Mouse (Mus musculus): Measurements from ENCODE around the gene Zfp93. TPM values are rescaled to one million over a fixed set of nuclear protein-coding genes. Genes with fewer than 3 reads are reported as not detected.
"Not testable (repeated sequence)": the region's sequence is repeated elsewhere in the genome, so short reads cannot be mapped to it uniquely, and the experiment has no call there.

The Zfp93 gene
- polyA plus RNA-seq, 1 experiment from 2014 or later = 9.3 TPM

DNA sequence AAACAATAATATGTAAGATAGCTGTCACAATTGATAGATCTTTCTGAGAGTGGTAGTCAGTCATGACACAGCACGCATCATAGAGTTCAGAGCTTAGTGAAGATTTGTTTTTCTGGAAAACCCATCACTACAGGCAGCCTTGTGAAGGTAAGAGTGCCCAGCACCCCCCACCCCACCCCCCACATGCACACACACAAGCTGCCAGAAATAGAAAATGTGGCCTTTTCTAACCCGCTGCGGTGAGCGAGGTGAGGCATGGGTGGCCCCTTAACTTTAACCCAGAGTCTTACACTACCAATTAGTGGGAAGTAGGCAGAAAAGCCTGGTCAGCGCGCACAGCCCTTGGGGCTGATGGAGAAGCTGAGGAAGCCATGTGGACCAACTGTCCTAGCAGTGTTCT, 971 bp downstream of the Zfp93 start:
- peaks cover 22% of the 10 kb centered on the region for H3K36me3 ChIP-seq
- no peaks in the 10 kb centered on the region for H3K9me3 ChIP-seq
- no peak overlapping the region for H3K4me2 ChIP-seq
- no peak for ATAC-seq (ENCODE audit: borderline replicate concordance, extremely low read depth, low FRiP score, low TSS enrichment)
- WGBS = 93% methylated on average over 6 of the region's 6 CpGs
- H3K27me3 ChIP-seq = no peaks in the 10 kb centered on the region
- H3K9ac ChIP-seq = no peak overlapping the region
- 0 out of 2 replicates have a peak, but pooled peaks cover 3% of the 10 kb centered on the region for H3K4me1 ChIP-seq
- H3K4me3 ChIP-seq = peak overlapping the region; percentile 66; the same call in 1 of the 2 replicates
- no peak overlapping the region for H3K27ac ChIP-seq

DNA sequence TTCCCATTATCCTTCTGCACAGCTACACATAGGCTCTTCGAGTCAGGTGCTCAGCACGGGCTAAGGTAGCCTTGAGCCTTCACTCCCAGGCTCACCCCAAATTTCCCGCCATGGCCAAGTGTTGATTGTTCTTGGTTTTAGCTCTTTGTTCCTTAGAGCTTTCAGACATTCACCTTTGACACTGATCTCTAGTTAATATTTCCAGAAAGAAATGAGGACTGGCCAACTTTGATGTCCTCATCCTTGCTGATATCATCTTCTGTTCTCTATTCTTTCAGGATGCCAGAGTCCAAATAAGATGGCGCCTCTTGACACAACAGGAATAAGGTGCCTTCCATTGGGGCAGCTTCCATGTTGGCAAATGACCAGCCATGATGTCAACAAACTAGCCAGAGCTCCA, 4.2 kb downstream of the Zfp93 start:
- Histone ChIP-seq H3K4me1 (0 out of 2 replicates have a peak, but pooled peaks cover 3% of the 10 kb centered on the region), H3K27me3 (no peaks in the 10 kb centered on the region), H3K9me3 (no peaks in the 10 kb centered on the region), H3K27ac (no peak overlapping the region), H3K4me2 (no peak overlapping the region), H3K4me3 (no peak overlapping the region), H3K9ac (no peak overlapping the region), H3K36me3 (peaks cover 22% of the 10 kb centered on the region)
- 95% methylated on average over 4 of the region's 4 CpGs for WGBS
- ATAC-seq (ENCODE audit: borderline replicate concordance, extremely low read depth, low FRiP score, low TSS enrichment) = no peak

DNA sequence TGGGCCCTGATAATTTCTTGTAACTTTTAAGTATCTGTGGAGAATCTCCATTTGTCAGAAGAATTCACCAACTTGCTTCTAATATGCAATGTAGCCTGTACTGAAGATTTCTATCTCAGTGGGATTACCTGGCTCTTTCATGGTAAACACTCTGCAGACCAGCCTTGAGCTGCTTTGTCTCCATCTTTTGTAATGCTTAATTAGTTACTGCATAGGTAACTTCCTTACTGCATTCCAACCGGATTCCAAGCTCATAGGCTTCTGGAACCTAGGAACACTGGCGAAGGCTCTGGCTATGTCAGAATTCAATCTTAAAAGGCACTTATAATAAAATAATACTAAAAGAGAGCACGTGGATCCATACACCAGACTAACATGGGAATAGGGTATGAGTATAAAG, 8.6 kb downstream of the Zfp93 start:
- H3K4me2 ChIP-seq; H3K9ac ChIP-seq; ATAC-seq (ENCODE audit: borderline replicate concordance, extremely low read depth, low FRiP score, low TSS enrichment); H3K4me3 ChIP-seq; H3K9me3 ChIP-seq; H3K27ac ChIP-seq; H3K27me3 ChIP-seq; H3K4me1 ChIP-seq: not testable (repeated sequence)
- H3K36me3 ChIP-seq = peaks cover 15% of the 10 kb centered on the region
- 84% methylated on average over 3 of the region's 3 CpGs for WGBS

DNA sequence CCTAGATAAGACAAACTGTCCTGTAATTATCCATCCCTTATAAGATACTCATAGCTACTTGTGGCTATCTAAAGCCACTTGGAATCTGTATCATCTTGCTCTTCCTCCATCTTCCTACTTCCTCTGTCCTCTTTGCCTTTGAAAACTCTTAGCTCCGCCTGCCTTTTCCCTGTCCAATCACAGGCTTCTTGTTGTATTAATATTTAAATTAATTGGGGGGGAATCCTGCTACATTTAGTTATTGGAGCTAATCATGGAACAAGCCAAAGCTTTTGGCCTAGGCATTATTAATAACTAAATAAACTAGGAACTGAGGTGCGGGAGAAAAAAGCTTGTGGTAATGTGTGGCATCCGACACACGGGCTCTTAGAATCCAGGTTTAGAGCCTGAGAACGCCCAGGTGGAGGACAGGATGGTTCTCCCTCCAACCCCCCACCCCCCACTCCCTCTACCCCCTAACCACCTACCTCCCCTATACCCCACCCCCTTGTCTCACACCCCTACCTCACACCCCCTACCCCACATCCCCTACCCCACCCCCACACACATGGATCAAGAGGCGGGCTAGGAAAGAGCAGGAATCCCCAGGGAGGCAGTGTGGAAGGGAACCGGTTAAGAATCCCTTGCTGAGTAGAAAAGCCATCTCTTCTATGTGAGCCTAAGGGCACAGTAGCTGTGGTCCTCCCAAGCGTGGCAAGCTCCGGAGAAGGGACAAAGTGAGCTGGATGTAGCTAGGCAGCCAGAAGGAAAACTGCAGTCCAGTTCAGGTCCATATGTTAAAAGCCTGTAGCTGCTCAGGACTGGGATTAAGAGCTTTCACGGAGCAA, 10.0 kb downstream of the Zfp93 start:
- Histone ChIP-seq H3K4me3 (no peak overlapping the region), H3K4me1 (no peaks in the 10 kb centered on the region), H3K4me2 (no peak overlapping the region), H3K9me3 (no peaks in the 10 kb centered on the region), H3K27ac (no peak overlapping the region), H3K9ac (no peak overlapping the region), H3K27me3 (no peaks in the 10 kb centered on the region), H3K36me3 (peaks cover 2% of the 10 kb centered on the region)
- no peak for ATAC-seq (ENCODE audit: borderline replicate concordance, extremely low read depth, low FRiP score, low TSS enrichment)
- 52% methylated on average over 10 of the region's 10 CpGs for WGBS

DNA sequence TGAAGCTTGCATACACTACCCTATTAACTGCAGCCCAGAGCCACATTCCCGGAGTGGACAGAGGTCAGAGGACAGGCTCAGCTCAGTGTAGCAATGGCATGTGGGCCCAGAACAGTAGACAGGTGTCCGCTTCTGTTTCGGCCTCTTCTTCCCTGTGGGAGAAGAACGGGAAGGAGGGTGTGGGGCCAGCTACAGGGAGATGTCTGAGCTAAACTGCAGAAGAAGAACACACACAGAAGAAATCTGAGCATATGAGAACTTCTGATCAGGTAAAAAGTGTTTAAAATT, 10.6 kb downstream of the Zfp93 start:
- Histone ChIP-seq H3K9me3 (no peaks in the 10 kb centered on the region), H3K4me3 (no peak overlapping the region), H3K36me3 (no peaks in the 10 kb centered on the region; the same call in 1 of the 2 replicates), H3K27me3 (no peaks in the 10 kb centered on the region), H3K9ac (no peak overlapping the region), H3K4me1 (no peaks in the 10 kb centered on the region), H3K27ac (no peak overlapping the region), H3K4me2 (no peak overlapping the region)
- 48% methylated on average over 4 of the region's 4 CpGs for WGBS
- no peak for ATAC-seq (ENCODE audit: borderline replicate concordance, extremely low read depth, low FRiP score, low TSS enrichment)

DNA sequence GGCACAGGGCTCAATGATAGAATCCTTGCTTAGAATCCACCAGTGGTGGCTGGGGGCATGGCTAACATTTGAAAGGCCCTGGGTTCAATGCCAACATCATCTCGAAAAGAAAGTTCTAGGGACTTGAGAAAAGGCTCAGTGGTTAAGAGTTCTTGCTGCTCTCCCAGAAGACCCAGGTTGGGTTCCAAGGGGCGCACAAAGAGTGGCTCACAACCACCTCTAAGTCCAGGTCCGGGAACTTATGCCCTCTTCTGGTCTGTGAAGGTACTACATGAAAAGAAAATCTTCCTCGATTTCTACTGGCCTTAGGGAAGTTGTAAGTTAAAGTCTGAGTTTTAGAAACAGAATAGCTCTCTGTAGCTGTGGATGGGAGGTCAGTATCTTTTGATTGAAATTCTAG, 15.9 kb downstream of the Zfp93 start:
- H3K9ac ChIP-seq = no peak overlapping the region
- H3K36me3 ChIP-seq = peaks cover 20% of the 10 kb centered on the region
- no peaks in the 10 kb centered on the region for H3K27me3 ChIP-seq
- H3K27ac ChIP-seq = no peak overlapping the region
- H3K9me3 ChIP-seq = no peaks in the 10 kb centered on the region
- H3K4me3 ChIP-seq = no peak overlapping the region
- no peak for ATAC-seq (ENCODE audit: borderline replicate concordance, extremely low read depth, low FRiP score, low TSS enrichment)
- H3K4me2 ChIP-seq = no peak overlapping the region
- no peaks in the 10 kb centered on the region for H3K4me1 ChIP-seq
- 48% methylated on average over 4 of the region's 4 CpGs for WGBS

DNA sequence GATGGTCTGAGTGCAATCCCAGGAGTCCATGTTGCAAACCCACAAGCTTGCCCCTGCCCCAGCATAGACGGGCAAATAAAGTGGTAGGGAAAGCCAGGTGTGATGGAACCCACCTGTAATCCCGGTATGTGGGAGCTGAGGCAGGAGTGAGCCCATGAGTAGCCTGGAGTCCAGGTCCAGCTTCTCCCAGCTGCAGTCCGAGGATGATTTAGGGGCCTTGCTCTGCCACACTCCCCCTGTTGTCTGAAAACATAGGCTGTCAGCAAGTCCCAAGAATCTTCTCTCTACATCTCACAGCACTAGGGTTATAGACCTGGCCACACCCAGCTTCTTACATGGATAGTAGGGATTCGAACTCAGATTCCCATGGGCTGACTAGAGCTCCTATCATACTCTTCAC, 16.7 kb downstream of the Zfp93 start:
- Histone ChIP-seq H3K4me3 (no peak overlapping the region), H3K9ac (no peak overlapping the region), H3K36me3 (peaks cover 28% of the 10 kb centered on the region), H3K27ac (no peak overlapping the region), H3K4me2 (no peak overlapping the region), H3K4me1 (no peaks in the 10 kb centered on the region), H3K9me3 (no peaks in the 10 kb centered on the region), H3K27me3 (no peaks in the 10 kb centered on the region)
- WGBS = 70% methylated on average over 4 of the region's 4 CpGs
- ATAC-seq (ENCODE audit: borderline replicate concordance, extremely low read depth, low FRiP score, low TSS enrichment) = no peak

DNA sequence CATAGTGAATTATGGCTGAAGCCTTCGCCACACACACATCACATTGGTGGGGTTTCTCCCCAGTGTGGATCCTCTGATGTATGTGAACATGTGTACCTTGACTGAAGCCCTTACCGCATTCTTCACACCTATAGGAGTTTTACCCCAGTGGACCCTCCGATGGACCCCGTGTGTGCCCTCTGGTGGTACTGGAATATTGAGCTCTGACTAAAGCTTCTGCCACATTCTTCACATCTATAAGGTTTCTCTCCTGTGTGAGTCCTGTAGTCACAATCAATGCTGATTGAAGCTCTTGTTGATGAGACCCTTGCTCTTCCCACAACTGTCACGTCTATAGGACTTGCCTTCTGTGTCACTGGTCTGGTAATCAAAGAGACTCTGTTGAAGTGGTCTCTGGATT, 17.4 kb downstream of the Zfp93 start:
- Histone ChIP-seq H3K36me3 (peaks cover 35% of the 10 kb centered on the region), H3K4me3 (no peak overlapping the region), H3K4me1 (no peaks in the 10 kb centered on the region), H3K27ac (no peak overlapping the region), H3K4me2 (no peak overlapping the region), H3K9ac (no peak overlapping the region), H3K9me3 (no peaks in the 10 kb centered on the region), H3K27me3 (no peaks in the 10 kb centered on the region)
- 80% methylated on average over 5 of the region's 5 CpGs for WGBS
- ATAC-seq (ENCODE audit: borderline replicate concordance, extremely low read depth, low FRiP score, low TSS enrichment) = no peak

DNA sequence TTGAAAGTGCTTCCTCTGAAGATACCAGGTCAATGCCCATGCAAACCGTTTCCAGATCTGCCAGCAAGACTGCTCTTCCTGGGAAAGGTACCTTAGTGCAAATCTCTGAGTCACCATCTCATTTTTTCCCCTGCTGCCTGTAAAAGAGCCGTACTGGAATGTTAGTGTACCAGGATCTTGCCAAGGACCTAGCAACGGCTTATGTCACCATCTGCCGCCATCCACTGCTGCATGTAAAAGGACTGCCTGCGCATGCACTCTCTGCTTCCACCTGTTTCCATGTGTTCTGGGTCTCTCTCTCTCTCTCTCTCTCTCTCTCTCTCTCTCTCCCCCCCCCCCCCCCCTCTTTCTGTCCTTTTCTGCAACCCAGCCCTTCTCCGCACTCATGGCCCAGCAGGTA, 18.3 kb downstream of the Zfp93 start:
- no peak for ATAC-seq (ENCODE audit: borderline replicate concordance, extremely low read depth, low FRiP score, low TSS enrichment)
- Histone ChIP-seq H3K4me2 (no peak overlapping the region), H3K9me3 (no peaks in the 10 kb centered on the region), H3K4me1 (no peaks in the 10 kb centered on the region), H3K27me3 (no peaks in the 10 kb centered on the region), H3K27ac (no peak overlapping the region), H3K36me3 (peaks cover 42% of the 10 kb centered on the region), H3K9ac (no peak overlapping the region), H3K4me3 (no peak overlapping the region)
- WGBS = 85% methylated on average over 6 of the region's 6 CpGs

GRCm38 (mm10) chr7:24290106-24290693, 20.0 kb downstream of the Zfp93 start:
- no peak overlapping the region for H3K27ac ChIP-seq
- peaks cover 57% of the 10 kb centered on the region for H3K36me3 ChIP-seq
- H3K27me3 ChIP-seq = no peaks in the 10 kb centered on the region
- H3K9me3 ChIP-seq = no peaks in the 10 kb centered on the region
- WGBS = 89% methylated on average over 4 of the region's 4 CpGs
- H3K9ac ChIP-seq = no peak overlapping the region
- no peak overlapping the region for H3K4me3 ChIP-seq
- H3K4me2 ChIP-seq = no peak overlapping the region
- ATAC-seq (ENCODE audit: borderline replicate concordance, extremely low read depth, low FRiP score, low TSS enrichment) = no peak
- H3K4me1 ChIP-seq = no peaks in the 10 kb centered on the region

DNA sequence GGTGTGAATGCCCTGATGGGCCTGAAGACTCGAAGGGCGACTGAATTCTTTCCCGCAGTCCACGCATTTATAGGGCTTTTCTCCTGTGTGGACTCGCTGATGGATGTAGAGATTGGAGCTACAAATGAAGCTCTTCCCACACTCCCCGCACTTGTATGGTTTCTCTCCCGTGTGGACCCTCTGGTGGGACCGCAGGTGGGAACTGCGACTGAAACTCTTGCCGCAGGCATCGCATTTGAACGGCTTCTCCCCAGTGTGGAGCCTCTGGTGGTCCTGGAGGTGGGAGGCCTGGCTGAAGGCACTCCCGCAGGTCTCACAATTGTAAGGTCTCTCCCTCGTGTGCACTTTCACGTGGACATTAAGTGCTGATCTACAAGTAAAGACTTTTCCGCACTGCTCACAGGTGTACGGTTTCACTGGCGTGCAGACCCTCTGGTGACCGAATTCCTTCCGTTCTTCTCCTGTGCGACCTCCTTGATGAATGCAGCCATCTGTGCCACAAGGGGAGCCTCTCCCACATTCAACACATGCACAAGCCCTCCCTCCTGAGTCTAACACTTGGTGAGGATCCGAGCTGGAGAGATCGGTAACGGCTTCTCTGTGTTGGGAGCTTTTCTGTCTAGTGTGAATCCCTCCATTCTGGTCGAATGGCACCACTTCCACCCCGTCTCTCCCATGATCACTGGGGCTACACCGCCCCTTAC, 21.3 kb downstream of the Zfp93 start:
- WGBS = 83% methylated on average over 27 of the region's 27 CpGs
- Histone ChIP-seq H3K4me2 (no peak overlapping the region), H3K9me3 (no peaks in the 10 kb centered on the region), H3K4me3 (no peak overlapping the region), H3K9ac (no peak overlapping the region), H3K4me1 (no peaks in the 10 kb centered on the region), H3K36me3 (peaks cover 71% of the 10 kb centered on the region), H3K27ac (no peak overlapping the region), H3K27me3 (no peaks in the 10 kb centered on the region)
- no peak for ATAC-seq (ENCODE audit: borderline replicate concordance, extremely low read depth, low FRiP score, low TSS enrichment)

Data from lung, embryonic 15.5 days (tissue).